Mouse (Mus musculus) forebrain, embryonic 13.5 days (tissue): ENCODE data around the gene Pacsin2. TPM values are rescaled to one million over a fixed set of nuclear protein-coding genes. Genes with fewer than 3 reads are reported as not detected.
"Not testable (repeated sequence)": the region's sequence is repeated elsewhere in the genome, so short reads cannot be mapped to it uniquely, and the experiment has no call there.

Source experiments
- ATAC-seq: fragments of 200-750 bp; cut with Nextera tagmentation; 2 replicates; pipeline ENCODE4 v1.8.0; 2017
- H3K27ac ChIP-seq: fragments of 300-500 bp; sonication (generic); 2 replicates; pipeline ENCODE4 v1.5.1; 2015; ENCODE audit warnings: inconsistent platforms, mild to moderate bottlenecking, moderate library complexity
- H3K27me3 ChIP-seq: fragments of 300-500 bp; sonication (generic); 2 replicates; pipeline ENCODE4 v1.6.1; 2015; ENCODE audit warnings: mild to moderate bottlenecking, inconsistent platforms
- H3K36me3 ChIP-seq: fragments of 300-500 bp; sonication (generic); 2 replicates; pipeline ENCODE4 v1.6.1; 2015; ENCODE audit warnings: mild to moderate bottlenecking, inconsistent platforms; ENCODE audit not compliant: poor library complexity, severe bottlenecking
- H3K4me1 ChIP-seq: fragments of 300-500 bp; sonication (generic); 2 replicates; pipeline ENCODE4 v1.6.1; 2015; ENCODE audit warnings: inconsistent platforms
- H3K4me2 ChIP-seq: fragments of 300-500 bp; sonication (generic); 2 replicates; pipeline ENCODE4 v1.6.1; 2015; ENCODE audit warnings: inconsistent platforms, mild to moderate bottlenecking, moderate library complexity
- H3K4me3 ChIP-seq: fragments of 300-500 bp; sonication (generic); 2 replicates; pipeline ENCODE4 v1.5.1; 2015; ENCODE audit warnings: mild to moderate bottlenecking, inconsistent platforms
- H3K9ac ChIP-seq: fragments of 300-500 bp; sonication (generic); 2 replicates; pipeline ENCODE4 v1.6.1; 2015; ENCODE audit warnings: mild to moderate bottlenecking, inconsistent platforms
- H3K9me3 ChIP-seq: fragments of 300-500 bp; sonication (generic); replicated peaks from 2 replicates; pipeline ENCODE4 v1.6.1; 2016; ENCODE audit warnings: inconsistent platforms
- WGBS: fragments of 180-500 bp; shearing (Covaris S2); methylation state at CpG from one replicate; pipeline ENCODE4 v1.1.7; 2015; 5-methylcytosine and 5-hydroxymethylcytosine counted together
- polyA plus RNA-seq: library from polyadenylated mRNA; unstranded; fragments of >200 nt; fragmentation: Nextera tagmentation; extraction: Ambion mirVana; gene quantifications from 2 replicates; pipeline ENCODE4 v1.2.1, GENCODE M21; 2015

The Pacsin2 gene
- polyA plus RNA-seq, 1 experiment from 2014 or later = 26.0 TPM

- 72% methylated on average over 10 of the region's 10 CpGs for WGBS
- H3K4me2 ChIP-seq = no peak overlapping the region
- H3K36me3 ChIP-seq = no peaks in the 10 kb centered on the region
- no peak for ATAC-seq
- no peak overlapping the region for H3K4me3 ChIP-seq
- no peaks in the 10 kb centered on the region for H3K9me3 ChIP-seq
- H3K27me3 ChIP-seq = no peaks in the 10 kb centered on the region
- H3K27ac ChIP-seq = no peak overlapping the region
- H3K9ac ChIP-seq = no peak overlapping the region
- no peaks in the 10 kb centered on the region for H3K4me1 ChIP-seq
Measured at GRCm38 (mm10) chr15:83473832-83474465, 9.5 kb upstream of the Pacsin2 start.

DNA sequence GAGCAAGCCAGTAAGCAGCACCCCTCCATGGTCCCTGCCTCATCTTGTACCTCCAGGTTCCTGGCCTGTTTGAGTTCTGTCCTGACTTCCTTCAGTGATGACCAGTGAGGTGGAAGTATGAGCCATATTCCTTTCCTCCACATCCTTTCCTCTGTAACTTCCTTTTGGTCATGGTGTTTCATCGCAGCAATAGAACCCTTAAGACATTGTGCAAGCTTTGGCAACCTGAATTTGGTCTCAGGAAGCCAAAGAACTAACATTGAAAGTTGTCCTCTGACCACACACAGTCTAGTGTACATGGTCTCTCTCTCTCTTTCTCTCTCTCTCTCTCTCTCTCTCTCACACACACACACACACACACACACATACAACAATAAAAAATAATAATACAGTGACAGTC lies 8.8 kb upstream of the Pacsin2 start:
- no peaks in the 10 kb centered on the region for H3K4me1 ChIP-seq

DNA sequence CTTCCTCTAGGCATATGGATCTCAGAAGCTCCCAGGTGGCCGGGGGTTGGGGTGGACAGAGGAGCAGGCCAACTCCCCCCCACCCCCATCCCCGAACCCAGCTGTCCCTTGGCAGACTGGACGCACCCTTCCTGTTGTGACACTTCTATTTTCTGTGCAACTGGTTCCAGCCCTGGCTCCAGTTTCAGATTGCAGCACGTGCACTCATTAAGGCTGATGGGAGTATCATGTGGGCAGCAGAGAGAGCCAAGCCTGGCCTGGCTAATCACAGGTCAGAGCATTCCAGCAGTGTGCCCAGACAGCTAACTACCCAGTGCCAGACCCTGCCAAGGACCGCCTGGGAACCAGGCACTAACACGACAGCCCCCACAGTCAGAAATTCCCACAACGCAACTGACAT lies 7.1 kb upstream of the Pacsin2 start:
- Histone ChIP-seq H3K4me3 (no peak overlapping the region), H3K27ac (no peak overlapping the region), H3K36me3 (no peaks in the 10 kb centered on the region), H3K9me3 (no peaks in the 10 kb centered on the region), H3K9ac (no peak overlapping the region), H3K27me3 (no peaks in the 10 kb centered on the region), H3K4me2 (no peak overlapping the region), H3K4me1 (no peaks in the 10 kb centered on the region)
- 76% methylated on average over 7 of the region's 7 CpGs for WGBS
- no peak for ATAC-seq

More for the DNA sequence above, 8.8 kb upstream of the Pacsin2 start:
- Histone ChIP-seq H3K4me2 (no peak overlapping the region), H3K9me3 (no peaks in the 10 kb centered on the region), H3K4me3 (no peak overlapping the region), H3K9ac (no peak overlapping the region), H3K36me3 (no peaks in the 10 kb centered on the region), H3K27me3 (no peaks in the 10 kb centered on the region), H3K27ac (no peak overlapping the region)
- no peak for ATAC-seq
- WGBS = 89% methylated on average over 1 of the region's 1 CpGs

DNA sequence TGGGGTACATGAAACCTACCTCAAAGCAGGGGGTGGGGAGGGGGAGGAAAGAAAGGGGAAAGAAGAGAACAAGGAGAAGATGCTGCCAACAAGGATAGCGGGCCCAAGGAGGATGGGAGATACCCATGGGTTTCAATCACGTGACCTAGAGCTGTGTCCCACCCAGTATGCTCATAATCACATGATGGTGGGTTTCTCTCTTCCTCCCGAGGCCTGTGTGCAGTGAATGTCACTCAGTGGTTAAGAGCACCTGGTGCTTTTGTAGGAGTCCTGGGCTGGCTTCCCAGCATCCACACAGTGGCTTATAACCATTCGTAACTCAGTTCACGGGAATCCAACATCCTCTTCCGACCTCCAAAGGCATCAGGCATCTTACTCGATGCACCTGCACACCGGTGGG lies 6.0 kb upstream of the Pacsin2 start:
- Histone ChIP-seq H3K4me2 (no peak overlapping the region), H3K36me3 (no peaks in the 10 kb centered on the region), H3K27me3 (no peaks in the 10 kb centered on the region), H3K27ac (no peak overlapping the region), H3K4me1 (no peaks in the 10 kb centered on the region), H3K9ac (no peak overlapping the region), H3K9me3 (no peaks in the 10 kb centered on the region), H3K4me3 (no peak overlapping the region)
- no peak for ATAC-seq
- WGBS = 78% methylated on average over 8 of the region's 8 CpGs

DNA sequence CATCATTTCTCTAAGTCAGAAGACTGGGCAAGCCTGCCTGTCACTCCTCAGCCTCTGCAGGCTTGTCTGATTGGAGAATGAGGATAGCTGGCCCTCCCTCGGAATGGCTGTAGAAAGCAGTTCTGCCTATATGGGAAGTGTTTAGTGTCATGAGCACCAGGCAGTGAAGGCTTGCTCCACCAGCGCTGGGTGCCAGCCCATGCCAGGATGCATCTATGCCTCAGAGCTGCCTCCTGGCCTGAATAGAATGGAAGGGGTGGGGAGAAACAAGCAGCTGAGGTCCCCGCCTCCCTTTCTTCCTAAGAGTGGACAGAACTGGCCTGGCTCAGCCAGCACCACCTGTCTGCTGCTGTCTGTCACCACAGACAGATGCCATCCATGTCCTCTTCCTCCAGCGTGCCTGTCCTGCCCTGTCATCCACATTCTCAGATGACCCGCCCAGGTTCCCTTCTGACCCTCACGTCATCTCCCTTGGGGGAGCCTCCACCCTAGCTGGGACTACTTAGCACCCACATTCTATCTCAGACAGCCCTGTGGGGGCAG lies 4.9 kb upstream of the Pacsin2 start:
- no peak overlapping the region for H3K4me2 ChIP-seq
- H3K4me3 ChIP-seq = no peak overlapping the region
- no peaks in the 10 kb centered on the region for H3K4me1 ChIP-seq
- no peaks in the 10 kb centered on the region for H3K36me3 ChIP-seq
- ATAC-seq = no peak
- H3K27ac ChIP-seq = no peak overlapping the region
- H3K9ac ChIP-seq = no peak overlapping the region
- 69% methylated on average over 6 of the region's 6 CpGs for WGBS
- H3K27me3 ChIP-seq = no peaks in the 10 kb centered on the region
- no peaks in the 10 kb centered on the region for H3K9me3 ChIP-seq

- ATAC-seq = no peak
- H3K27me3 ChIP-seq = no peaks in the 10 kb centered on the region
Measured at GRCm38 (mm10) chr15:83467232-83467966, 3.0 kb upstream of the Pacsin2 start.

DNA sequence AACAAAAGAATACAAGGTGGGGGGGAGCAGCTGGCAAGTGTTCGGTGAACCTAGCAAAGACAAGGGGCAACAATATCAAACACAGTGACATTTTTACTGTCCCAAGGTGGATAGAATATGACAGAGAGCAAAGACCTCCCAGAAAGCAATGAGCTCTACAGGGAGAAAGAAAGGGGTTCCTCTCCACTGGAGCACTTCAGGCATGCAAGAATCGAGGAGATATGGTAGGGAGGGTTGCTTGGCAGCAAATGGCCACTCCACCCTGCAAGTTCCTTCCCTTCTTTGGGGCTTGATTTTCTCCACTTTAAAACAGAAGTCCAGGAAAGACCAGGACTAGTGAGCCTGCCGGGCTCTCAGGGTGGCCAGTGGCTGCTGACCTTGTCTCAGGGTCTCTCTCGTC lies 1.9 kb upstream of the Pacsin2 start:
- Histone ChIP-seq H3K27me3 (no peaks in the 10 kb centered on the region), H3K4me1 (peaks cover 12% of the 10 kb centered on the region), H3K36me3 (no peaks in the 10 kb centered on the region), H3K9ac (no peak overlapping the region), H3K9me3 (no peaks in the 10 kb centered on the region), H3K4me2 (no peak overlapping the region), H3K27ac (no peak overlapping the region), H3K4me3 (no peak overlapping the region)
- ATAC-seq = no peak
- 82% methylated on average over 4 of the region's 4 CpGs for WGBS

More at GRCm38 (mm10) chr15:83467232-83467966, 3.0 kb upstream of the Pacsin2 start:
- Histone ChIP-seq H3K36me3 (no peaks in the 10 kb centered on the region), H3K4me2 (no peak overlapping the region), H3K9ac (no peak overlapping the region), H3K4me3 (no peak overlapping the region), H3K27ac (no peak overlapping the region), H3K9me3 (no peaks in the 10 kb centered on the region), H3K4me1 (peaks cover 12% of the 10 kb centered on the region)
- 84% methylated on average over 9 of the region's 9 CpGs for WGBS

DNA sequence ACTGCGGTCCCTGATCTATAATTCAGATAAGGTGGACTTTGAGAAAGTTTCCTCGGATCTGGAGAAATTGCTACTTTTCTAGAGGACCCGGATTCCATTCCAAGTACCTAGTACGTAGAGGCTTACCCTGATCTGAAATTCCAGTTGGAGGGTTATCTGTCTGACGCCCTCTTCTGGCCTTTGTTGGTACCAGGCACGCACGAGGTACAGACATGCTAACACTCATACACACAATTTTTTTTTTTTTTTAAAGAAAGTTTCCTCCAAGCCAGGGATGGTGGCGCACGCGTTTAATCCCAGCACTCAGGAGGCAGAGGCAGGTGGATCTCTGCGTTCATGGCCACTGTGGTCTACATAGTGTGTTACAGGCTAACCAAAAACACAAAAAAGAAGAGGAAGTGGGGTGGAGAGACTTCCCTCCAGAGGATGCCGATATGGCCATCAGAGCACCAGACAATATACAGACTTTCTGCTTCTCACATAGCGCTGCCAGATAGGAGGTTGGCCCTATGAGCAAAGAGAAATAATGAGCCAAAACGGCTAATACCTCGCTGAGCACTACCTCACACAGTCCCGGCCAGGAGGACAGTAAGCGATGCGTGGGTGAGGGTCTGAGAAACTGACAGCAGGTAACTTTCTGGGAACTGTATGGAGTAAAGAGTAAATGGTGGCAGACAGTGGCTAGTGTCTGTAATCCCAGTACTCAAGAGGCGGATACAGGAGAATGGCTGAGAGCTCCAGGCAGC lies 672 bp upstream of the Pacsin2 start:
- Histone ChIP-seq H3K4me2 (peak overlapping the region; percentile 87), H3K9ac (no peak overlapping the region), H3K9me3 (no peaks in the 10 kb centered on the region), H3K4me3 (peak overlapping the region; percentile 69), H3K27ac (no peak overlapping the region), H3K36me3 (no peaks in the 10 kb centered on the region), H3K4me1 (peaks cover 12% of the 10 kb centered on the region), H3K27me3 (no peaks in the 10 kb centered on the region)
- WGBS = 79% methylated on average over 19 of the region's 19 CpGs
- no peak; the same call in 1 of the 2 replicates for ATAC-seq

DNA sequence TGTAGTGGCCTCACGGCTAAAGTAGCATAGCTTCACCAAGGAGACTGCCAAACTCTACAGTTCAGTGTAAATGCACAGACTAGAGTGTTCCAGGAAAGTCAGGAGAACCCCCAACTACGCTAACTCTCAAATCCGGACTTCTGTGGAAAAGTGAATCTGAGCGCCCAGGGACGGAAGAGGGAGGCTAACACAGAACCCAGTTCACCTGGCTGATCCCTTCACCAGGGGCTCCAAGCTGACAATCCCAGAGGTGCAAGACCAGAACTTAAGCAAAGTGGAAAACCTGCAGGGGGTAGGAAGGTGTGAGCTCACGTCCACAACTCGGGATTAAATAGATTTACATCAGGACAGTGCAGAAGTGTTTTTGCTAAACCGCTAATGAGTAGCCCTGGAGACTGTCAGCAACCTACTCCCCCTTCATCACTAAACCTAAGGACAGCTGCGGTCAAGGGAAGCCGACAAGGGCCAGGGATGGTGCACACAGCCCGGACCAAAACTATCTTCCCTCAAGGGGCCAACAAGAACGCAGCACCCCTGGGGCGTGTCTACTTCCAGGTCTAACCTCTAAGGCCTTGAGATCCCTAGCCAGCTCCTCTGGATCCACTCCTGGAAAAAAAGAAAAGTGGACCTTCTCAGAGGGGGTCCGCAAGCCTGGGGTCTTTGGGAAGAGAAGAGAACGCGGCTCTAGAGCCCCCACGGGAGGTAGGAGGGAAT lies 880 bp downstream of the Pacsin2 start:
- peak overlapping the region; percentile 69 for H3K4me3 ChIP-seq
- peak overlapping the region; percentile 87 for H3K4me2 ChIP-seq
- H3K4me1 ChIP-seq = peaks cover 12% of the 10 kb centered on the region
- no peaks in the 10 kb centered on the region for H3K27me3 ChIP-seq
- H3K9me3 ChIP-seq = no peaks in the 10 kb centered on the region
- peak overlapping the region; percentile 74 for H3K9ac ChIP-seq
- 12% methylated on average over 17 of the region's 17 CpGs for WGBS
- H3K27ac ChIP-seq = no peak overlapping the region
- ATAC-seq = no peak
- no peaks in the 10 kb centered on the region for H3K36me3 ChIP-seq

GRCm38 (mm10) chr15:83462349-83462748 lies 2.1 kb downstream of the Pacsin2 start:
- not testable (repeated sequence) for H3K27ac ChIP-seq, H3K27me3 ChIP-seq, H3K4me2 ChIP-seq, ATAC-seq, H3K9me3 ChIP-seq, H3K9ac ChIP-seq, H3K4me3 ChIP-seq, H3K36me3 ChIP-seq
- peaks cover 12% of the 10 kb centered on the region for H3K4me1 ChIP-seq
- WGBS = 94% methylated on average over 8 of the region's 8 CpGs

GRCm38 (mm10) chr15:83460891-83461290 lies 3.5 kb downstream of the Pacsin2 start:
- Histone ChIP-seq H3K36me3 (no peaks in the 10 kb centered on the region), H3K27me3 (no peaks in the 10 kb centered on the region), H3K9ac (no peak overlapping the region), H3K4me1 (peaks cover 12% of the 10 kb centered on the region), H3K27ac (no peak overlapping the region), H3K9me3 (no peaks in the 10 kb centered on the region), H3K4me3 (no peak overlapping the region), H3K4me2 (no peak overlapping the region)
- WGBS = 90% methylated on average over 3 of the region's 3 CpGs
- ATAC-seq = no peak
